Mouse (Mus musculus) brain, adult 10 weeks (tissue): ENCODE measurements around the gene Cdk13. TPM values are rescaled to one million over a fixed set of nuclear protein-coding genes. Genes with fewer than 3 reads are reported as not detected.

Experiments used
- polyA plus RNA-seq: library from polyadenylated mRNA; stranded (reverse); fragments of 350-450 nt; fragmentation: Illumina TruSeq; extraction: RNeasy Lipid Tissue Mini Kit (QIAGEN cat#74804); gene quantifications from one replicate; pipeline ENCODE4 v1.2.3, GENCODE M21; 2015; ENCODE audit warnings: low read depth, low replicate concordance

Gene Cdk13
- 30.4 TPM for polyA plus RNA-seq

DNA sequence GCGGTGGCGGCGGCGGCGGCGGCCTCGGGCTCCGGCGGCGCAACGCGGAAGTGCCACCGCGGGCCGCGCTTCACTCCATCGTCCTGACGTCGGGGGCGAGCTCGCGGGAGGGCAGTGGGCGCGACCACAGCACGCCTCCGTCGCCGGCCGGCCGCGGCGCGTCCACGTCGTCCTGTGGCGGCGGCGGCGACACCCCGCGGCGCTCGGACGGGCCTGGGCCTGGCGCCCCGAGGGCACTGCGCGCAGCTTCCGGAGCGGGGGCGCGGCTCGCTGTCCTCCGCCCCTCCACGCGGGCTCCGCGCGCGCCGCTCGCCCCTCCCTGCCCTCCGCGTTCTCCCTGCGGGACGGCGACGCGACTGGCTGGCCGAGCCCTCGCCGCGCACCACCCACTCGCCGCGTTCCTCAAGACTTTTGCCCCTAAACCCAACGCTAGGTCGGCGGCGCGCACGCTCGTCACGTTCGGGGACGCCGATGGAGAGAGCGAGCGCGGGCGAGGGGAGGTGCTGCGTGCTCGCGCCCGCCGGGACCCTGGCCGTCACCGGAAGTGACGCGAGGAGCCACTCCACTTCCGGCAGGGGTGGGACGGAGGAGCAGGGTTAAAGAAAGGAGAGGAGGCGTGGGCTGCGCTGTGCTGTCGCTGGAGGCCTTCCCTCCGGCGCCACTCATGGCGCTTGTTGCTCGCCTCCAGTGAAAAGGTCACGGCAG is at the start of gene Cdk13:
TSS of gene Cdk13 (minus strand) at position 189 of the 705 bp plus-strand sequence.

DNA sequence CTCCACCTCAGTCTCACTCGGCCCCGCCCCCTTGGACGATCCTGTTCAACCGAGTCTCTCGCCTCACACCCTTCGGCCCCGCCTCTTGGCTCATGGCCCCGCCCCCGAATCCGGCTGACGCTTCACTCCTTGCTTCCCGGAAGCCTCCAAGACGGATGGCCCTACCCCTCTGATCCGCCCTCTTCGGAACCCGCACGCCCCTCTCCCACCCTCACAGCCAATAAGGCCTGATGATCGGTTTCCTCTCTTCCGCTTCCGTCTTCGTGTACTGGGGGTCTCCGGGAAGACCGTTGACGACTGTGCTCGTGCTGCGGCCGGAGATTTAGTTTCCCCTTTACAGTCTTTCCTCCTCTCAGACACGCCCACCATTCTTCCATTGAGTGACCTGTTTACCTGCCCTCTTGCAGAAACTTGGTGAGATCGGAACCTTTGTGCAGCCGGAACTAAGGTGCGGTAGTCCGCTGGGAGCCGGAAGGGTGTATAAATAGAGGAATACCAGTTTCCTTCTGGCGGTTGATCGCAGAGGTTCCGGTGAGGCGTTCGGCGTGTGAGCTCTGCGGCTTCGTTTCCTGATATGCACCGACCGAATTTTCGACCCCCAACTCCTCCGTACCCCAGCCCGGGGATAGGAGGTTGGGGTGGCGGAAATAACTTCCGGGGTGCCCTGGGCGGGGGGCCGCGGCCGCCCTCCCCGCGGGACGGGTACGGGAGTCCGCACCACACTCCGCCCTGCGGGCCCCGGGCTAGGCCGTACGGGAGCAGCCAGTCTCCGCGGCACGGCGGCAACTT is 109.8 kb downstream of the Cdk13 start, which contains the start of the genes Mplkip and Sugct:
TSS of gene Mplkip (plus strand) at position 282 of the 789 bp plus-strand sequence.
TSS of gene Sugct (minus strand) at position 643 of the 789 bp plus-strand sequence.

Other genes with a start within 250 kb of the Cdk13 start
- 19.0 TPM for gene Mplkip, start 109.9 kb downstream of the Cdk13 start, polyA plus RNA-seq
- gene Sugct, start 109.5 kb downstream of the Cdk13 start, polyA plus RNA-seq = 5.7 TPM
- 68.6 TPM for gene Rala, start 139.1 kb upstream of the Cdk13 start, polyA plus RNA-seq
- gene Yae1d1, start 188.3 kb upstream of the Cdk13 start, polyA plus RNA-seq = 34.1 TPM